Mouse (Mus musculus): ENCODE data around the gene Pde2a.

GRCm38 (mm10) chr7:101465392-101465791 is 43.9 kb downstream of the Pde2a start:
- TF ChIP-seq CTCF (IDR thresholded peaks at IDR 0.05; ENCODE audit: control insufficient read depth, insufficient read depth, low read length) (no peak), POLR2A (IDR thresholded peaks at IDR 0.05; ENCODE audit: borderline replicate concordance, control insufficient read depth, low read depth, low read length) (no peak)
